Mouse (Mus musculus) heart, adult 2 months (tissue): ENCODE measurements around the gene Chit1.

Experiments used
- CTCF ChIP-seq: fragments of 200-600 bp; IDR thresholded peaks from 2 replicates; pipeline ENCODE4 v1.8.1; 2022; ENCODE audit warnings: antibody characterized with exemption, mild to moderate bottlenecking, moderate library complexity
- EP300 ChIP-seq: fragments of 200-500 bp; IDR thresholded peaks from 2 replicates; pipeline ENCODE4 v1.6.1; 2011; ENCODE audit warnings: low read depth, low read length, control low read depth; ENCODE audit not compliant: insufficient read depth
- POLR2A ChIP-seq: fragments of 200-500 bp; IDR thresholded peaks from 2 replicates; pipeline ENCODE4 v1.6.1; 2011; ENCODE audit warnings: mild to moderate bottlenecking, low read depth, low read length, control low read depth; ENCODE audit not compliant: insufficient read depth

DNA sequence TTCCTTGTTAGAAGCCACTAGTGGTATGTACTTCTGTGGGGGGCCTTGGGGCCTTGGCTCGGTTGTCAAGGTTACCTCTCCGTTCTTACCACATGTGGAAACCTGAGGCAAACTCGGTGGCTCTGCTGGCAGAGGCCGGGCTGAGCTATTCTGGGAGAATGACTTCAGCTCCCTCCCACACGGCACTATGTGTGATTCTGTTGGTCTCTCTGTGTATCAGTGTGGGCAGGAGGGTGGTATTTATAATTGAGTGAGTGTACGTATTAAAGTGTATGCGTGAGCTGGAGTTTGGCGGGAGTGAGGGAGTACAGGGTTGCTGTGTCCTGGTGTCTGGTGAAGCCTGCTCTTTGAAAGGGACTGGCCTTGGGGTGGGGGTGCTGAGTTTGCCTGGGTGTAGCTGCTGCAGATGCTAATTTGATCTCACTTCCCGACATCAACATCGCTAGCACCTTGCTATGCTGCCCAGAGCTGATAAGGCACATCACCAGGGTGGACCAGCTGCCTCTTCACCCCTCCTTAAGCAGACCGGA, 28.0 kb upstream of the Chit1 start:
- no peak for TF ChIP-seq POLR2A
- no peak for TF ChIP-seq CTCF
- 0 out of 2 replicates have a peak, but pooled peaks have one; percentile 6 for TF ChIP-seq EP300
